Mouse (Mus musculus) adrenal gland (tissue): ENCODE results near the gene Rbm48.

Source experiments
- intact Hi-C: fragments of 180-260 bp; cut with DNase I; formaldehyde crosslinking; loops from one replicate; pipeline ENCODE4 v1.15.1; 2025

Gene Rbm48

DNA sequence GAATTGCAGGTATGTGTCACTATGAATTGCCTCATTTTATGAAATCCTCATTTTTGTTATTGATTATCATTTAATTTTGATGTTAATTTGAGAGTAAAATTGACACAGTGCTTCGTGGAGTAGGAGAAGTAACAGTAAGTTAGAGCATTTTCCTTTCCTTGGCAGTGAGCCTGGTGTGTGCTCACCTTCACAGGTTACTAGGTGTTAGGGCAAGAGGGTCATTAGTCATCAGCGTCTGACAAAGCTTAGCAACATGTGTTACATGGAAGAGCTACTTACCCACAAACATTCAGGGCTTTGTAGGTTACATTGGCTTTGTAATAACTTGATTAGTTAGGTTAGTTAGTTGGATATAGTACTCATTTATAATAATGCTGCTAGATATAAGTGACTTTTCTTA, 42.2 kb downstream of the Rbm48 start:
- intact Hi-C loops, result no loop called here

GRCm38 (mm10) chr5:3551481-3551880, 44.9 kb downstream of the Rbm48 start:
- intact Hi-C loops, result no loop called here

GRCm38 (mm10) chr5:3546226-3546625, 50.2 kb downstream of the Rbm48 start:
- intact Hi-C loops, result loop anchor here (10.0 kb wide), 1 partner anchor 49 kb away; the partner anchor contains the start of genes Pex1 and Rbm48

DNA sequence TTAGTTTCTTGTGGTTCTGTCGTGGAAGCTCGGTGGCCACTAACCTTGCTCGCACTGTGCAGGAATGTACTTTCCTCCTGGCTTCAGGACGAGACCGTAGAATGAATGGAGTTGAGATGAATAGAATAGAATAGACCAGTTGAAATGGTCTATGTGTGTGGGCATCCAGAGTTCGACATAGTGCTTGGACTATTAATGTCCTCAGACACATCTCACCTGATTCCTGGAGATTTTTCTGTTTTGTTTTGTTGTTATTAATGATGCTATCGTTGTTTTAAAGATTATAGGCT, 52.0 kb downstream of the Rbm48 start:
- intact Hi-C loops, result loop anchor here (10.0 kb wide), 1 partner anchor 50 kb away; the partner anchor contains the start of genes Pex1 and Rbm48

DNA sequence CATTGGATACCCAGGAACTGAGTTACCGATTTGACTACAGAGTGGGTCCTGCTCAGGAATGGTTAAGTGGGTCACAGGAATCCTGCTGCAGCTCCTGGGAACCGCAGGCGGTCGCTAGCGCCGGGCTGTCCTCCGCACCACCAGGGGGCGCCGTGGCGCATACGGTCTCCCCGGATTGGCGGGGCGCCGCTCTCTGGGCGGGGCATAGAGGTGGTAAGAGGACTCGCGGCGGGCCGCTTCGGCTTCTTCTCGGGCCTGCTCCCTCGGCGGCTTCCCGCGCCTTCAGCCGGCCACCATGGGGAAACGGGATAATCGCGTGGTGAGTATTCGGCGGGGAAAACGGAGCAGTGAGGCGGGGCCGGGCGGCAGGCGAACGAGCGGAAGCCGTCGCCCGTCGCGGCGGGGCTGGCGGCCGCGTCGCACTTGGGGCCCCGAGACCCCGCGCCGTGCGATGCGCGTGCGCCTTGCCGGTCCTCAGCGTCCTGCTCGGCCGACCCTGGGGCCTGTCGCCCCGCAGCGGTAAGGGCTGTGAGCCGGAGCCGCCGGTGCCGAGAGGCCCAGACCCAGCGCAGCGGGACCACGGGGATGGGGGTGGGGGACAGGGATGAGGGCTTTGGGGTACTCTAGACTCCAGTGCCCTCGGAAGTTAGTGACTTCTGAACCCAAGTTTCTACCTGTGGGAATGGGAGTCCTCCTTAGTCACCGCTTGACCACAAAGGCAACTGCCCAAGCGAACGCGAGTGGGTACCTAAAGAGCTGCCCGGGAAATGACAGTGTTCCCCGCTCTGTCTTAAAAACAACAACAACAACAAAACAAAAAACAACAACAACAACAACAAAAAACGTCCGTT, 52.5 kb downstream of the Rbm48 start, which contains the start of gene Fam133b:
Gene Fam133b (plus strand): TSS at position 205 of the 851 bp plus-strand sequence.
- intact Hi-C loops, result loop anchor here (10.0 kb wide), 1 partner anchor 51 kb away; the partner anchor contains the start of genes Pex1 and Rbm48

DNA sequence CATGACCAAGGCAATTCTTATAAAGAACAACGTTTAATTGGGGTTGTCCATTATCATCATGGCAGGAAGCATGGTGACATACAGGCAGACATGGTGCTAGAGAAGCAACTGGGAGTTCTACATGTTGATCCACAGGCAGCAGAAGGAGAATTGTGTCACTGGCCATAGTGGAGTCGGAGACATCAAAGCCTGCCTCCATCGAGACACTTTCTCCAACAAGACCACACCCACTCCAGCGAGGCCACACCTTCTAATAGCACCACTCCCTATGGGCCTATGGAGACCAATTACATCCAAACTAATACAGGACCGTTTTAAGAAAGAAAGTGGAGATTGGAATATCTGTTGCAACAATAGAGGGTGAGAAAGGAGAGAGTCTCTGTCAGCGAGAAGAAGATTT, 54.5 kb downstream of the Rbm48 start:
- intact Hi-C loops, result loop anchor here (10.0 kb wide), 1 partner anchor 53 kb away; the partner anchor contains the start of genes Pex1 and Rbm48

DNA sequence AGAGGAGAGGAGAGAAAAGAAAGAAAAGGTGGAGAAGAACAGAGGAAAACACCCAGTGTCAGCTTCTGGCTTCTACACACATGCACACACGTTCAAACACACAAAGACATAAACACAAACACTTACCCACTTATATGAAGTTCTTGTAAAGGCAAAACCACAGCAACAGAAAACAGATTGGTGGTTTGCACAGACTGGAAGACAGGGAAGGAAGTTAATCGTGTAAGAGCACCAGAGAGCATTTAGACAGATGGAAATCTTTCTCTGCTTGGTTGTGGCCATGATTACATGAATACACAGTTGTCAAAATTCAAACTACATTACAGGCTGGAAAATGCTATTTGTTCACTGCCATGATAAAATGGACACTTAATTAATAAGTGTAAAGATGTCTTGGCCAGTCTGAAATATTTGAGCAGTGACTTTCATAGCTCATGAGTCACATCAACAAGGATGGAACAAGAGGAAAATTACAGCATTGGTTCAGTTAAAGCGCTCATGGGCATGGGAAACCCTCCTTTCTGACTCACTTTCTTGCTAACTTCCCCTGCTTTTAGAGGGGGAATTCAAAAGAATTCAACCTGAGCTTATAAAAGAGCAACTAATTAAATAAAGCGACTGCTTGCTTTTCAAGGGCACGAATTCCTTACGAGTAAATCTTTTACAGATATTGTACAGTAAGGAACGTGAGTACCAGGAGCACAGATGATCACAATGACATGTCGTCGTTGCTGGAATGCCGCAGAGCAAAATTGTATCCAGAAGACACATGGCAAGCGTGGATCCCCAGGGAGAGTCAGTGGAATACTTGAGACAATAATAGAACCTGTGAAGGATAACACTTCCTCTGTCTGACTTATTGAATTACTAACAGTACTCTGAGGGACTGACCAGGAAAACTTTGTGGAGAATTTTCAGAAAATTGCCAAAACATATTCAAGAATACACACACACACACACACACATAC, 57.6 kb downstream of the Rbm48 start:
- intact Hi-C loops, result no loop called here

- intact Hi-C loops, result no loop called here
Observed at GRCm38 (mm10) chr5:3536592-3537212, 59.7 kb downstream of the Rbm48 start.
